Mouse (Mus musculus) effector memory CD4-positive, alpha-beta T cell, adult 7 months (primary cell): ENCODE results near the gene Fzd2. TPM values are rescaled to one million over a fixed set of nuclear protein-coding genes. Genes with fewer than 3 reads are reported as not detected.

Experiments
- polyA plus RNA-seq: library from polyadenylated mRNA; unstranded; fragments of 100-300 nt; shearing (Covaris generic); gene quantifications from one replicate; pipeline ENCODE4 v1.2.1, GENCODE M21; 2017

Gene Fzd2
- polyA plus RNA-seq, result not detected

DNA sequence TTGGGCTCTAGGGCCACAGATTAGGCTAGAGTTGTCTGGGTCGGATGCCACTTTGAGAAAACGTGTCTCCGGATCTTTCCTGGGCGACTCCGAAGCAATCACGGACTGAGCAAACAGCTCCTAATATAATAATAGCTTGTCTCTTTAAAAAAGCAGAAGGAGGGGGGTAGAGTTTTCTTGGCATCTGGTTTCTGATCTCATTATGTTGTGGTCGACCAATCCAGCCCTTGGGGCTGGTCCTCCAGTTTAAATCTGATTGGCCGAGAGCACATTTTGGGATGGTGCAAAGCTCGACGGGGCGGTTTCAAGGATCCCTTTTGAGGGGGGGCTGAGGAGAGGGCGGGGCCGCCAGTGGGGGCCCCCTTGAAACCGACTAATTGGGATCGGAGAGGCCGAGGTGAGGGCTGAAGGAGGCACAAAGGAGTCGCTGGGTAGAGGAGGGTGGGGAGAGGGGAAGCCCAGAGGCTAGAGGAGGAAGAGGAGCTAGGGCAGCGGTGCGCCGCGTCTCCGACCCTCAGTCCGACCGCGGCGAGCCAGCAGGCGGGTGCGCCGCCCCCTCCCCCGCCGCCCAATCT is at the start of gene Fzd2:
TSS of gene Fzd2 (plus strand) at position 387 of the 575 bp plus-strand sequence.

DNA sequence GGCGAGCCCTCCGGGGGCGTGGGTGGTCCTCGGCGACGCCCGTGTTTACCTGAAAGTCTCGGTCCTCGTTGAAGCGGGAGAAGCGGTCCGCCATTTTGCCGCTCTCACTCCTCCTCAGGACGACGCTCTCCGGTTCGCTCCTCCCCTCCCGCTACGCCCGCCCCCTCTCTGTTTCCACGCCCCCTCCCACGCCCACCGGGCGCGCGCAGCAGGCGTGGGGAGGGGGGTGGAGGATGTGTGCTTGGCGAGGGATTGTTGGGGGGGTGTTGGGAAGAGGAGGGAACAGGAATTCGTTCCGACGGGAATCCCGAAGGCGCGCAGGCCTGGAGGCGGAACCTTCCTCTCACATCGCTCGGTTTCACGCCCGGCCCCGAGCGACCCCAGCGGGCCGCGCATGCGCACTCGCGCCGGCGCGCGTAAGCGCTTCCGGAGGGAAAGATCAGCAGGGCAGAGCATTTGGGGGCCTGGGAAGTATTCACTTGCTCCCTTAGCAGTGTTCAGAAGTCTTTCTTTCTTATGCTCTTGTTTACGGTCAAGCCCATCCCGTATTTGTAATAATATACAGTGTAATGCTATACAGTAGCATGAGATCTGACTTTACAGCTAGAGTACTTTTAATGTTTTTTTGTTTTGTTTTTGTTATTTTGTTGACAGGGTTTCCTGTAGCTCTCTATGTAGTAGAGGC is 48.0 kb upstream of the Fzd2 start, which contains the start of gene Gpatch8:
TSS of gene Gpatch8 (minus strand) at position 362 of the 685 bp plus-strand sequence.

DNA sequence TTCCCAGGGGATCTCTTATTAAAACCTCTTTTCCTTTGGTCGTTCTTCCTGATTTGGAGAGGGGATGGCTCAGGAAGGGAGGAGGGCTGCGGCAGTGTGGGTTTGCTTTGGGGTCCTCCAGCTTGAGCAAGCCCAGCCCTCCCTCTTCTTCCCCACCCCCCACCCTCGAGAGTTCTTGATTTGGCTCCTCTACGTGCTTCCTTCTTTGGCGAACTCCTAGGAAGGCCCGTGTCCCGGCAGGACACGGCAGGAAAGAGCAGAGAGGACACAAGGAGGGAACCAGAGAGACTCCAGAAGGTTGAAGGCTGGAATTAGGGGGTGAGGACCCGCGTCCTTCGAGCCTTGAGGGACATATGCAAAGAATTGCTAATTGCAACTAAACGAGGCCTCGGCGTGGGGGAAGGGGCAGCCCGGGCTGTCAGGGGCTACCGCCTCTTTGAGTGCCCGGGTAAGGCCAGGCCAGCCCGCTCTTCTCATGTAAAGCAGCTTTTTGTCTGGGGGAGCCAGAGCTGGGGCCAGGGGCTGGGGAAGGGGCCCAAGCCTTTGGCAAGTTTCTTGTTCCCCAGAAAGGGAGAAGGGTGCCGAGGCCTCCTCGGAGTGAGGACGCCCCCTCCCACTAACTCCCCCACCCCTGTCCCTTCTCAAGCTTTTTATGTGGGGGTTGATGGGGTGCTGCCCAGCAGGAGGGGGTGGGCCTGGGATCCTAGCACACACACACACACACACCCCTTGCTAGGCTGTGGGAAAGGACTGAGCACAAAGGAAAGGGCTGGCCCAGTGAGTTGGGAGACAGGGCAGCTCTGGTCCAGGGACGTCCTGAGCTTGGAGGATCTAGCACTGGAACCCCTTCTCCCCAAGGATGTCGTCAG is 24.8 kb upstream of the Fzd2 start, which contains the start of gene Gm11627:
TSS of gene Gm11627 (minus strand) at position 297 of the 869 bp plus-strand sequence.

Other genes with a start within 250 kb of the Fzd2 start
- 0.09 TPM for gene Slc4a1, start 238.2 kb upstream of the Fzd2 start, polyA plus RNA-seq
- 4.2 TPM for gene Rundc3a, start 211.0 kb upstream of the Fzd2 start, polyA plus RNA-seq
- 46.6 TPM for gene Slc25a39, start 196.4 kb upstream of the Fzd2 start, polyA plus RNA-seq
- 28.8 TPM for gene Grn, start 174.1 kb upstream of the Fzd2 start, polyA plus RNA-seq
- gene Fam171a2, start 156.7 kb upstream of the Fzd2 start, polyA plus RNA-seq, result not detected
- gene Itga2b, start 134.3 kb upstream of the Fzd2 start, polyA plus RNA-seq, result 2.1 TPM
- gene Gpatch8, start 48.0 kb upstream of the Fzd2 start, polyA plus RNA-seq, result 61.6 TPM
- not detected for gene Gm11627, start 24.9 kb upstream of the Fzd2 start, polyA plus RNA-seq
- not detected for gene Meioc, start 59.3 kb downstream of the Fzd2 start, polyA plus RNA-seq
- gene Ccdc43, start 93.4 kb downstream of the Fzd2 start, polyA plus RNA-seq, result 34.4 TPM
- 0.20 TPM for gene Adam11, start 157.0 kb downstream of the Fzd2 start, polyA plus RNA-seq
- 0.20 TPM for gene Gjc1, start 215.3 kb downstream of the Fzd2 start, polyA plus RNA-seq
- not detected for gene Higd1b, start 231.5 kb downstream of the Fzd2 start, polyA plus RNA-seq